ENCODE assay signal across 14 mouse cellular contexts in the genomic region with DNA sequence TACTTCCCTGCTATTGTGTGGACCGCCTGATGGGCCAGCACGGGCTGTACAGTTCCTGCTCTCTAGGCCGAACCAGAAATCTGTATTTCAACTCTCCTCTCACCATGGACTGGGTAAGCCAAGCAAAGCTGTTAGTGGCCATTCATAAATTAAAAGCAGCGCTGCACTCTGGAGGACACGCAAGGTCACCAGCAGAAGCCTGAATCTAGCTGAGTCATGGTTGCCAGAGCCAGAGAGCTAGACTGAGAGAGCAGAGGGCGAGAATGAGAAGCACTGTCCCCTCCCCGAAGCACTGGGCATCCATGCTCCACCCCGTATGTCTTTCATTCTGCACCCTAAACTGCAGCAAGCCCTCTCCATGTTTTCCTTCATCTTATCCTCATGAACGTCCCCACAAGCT. TPM values are rescaled to one million over a fixed set of nuclear protein-coding genes. Genes with fewer than 3 reads are reported as not detected.
DNase-seq lines count a peak whose midpoint lies in the region; ATAC-seq and TF ChIP-seq lines count a peak whose summit lies in the region.
"Had no signal": no experiment of that assay in that cellular context is flagged by ENCODE, and none has a peak within 500 bp of the region (broad histone marks: within the 10 kb centered on the region; RNA-seq: fewer than 3 reads in every experiment).

No protein-coding gene starts in this region.

- no peak overlapping the region for H3K9ac ChIP-seq in midbrain, embryonic 12.5 days (replicated peaks)
- H3K9ac ChIP-seq in midbrain, embryonic 11.5 days (ENCODE audit: low read length): no peak overlapping the region
- no peak overlapping the region for H3K9ac ChIP-seq in heart, postnatal 0 days (replicated peaks; ENCODE audit: low read depth, low read length)
- H3K9ac ChIP-seq in hindbrain, embryonic 16.5 days (ENCODE audit: low read depth, low read length): no peak overlapping the region
- H3K9ac ChIP-seq: forebrain, embryonic 15.5 days; intestine, embryonic 15.5 days had no signal

- H3K4me1 ChIP-seq in midbrain, embryonic 12.5 days: no peaks in the 10 kb centered on the region
- no peaks in the 10 kb centered on the region for H3K4me1 ChIP-seq in midbrain, embryonic 11.5 days (ENCODE audit: control insufficient read depth, insufficient read depth, low read length)
- no peaks in the 10 kb centered on the region for H3K4me1 ChIP-seq in heart, postnatal 0 days (ENCODE audit: control insufficient read depth, insufficient read depth)
- H3K4me1 ChIP-seq in hindbrain, embryonic 16.5 days (ENCODE audit: control insufficient read depth, insufficient read depth, low read depth, low read length): no peaks in the 10 kb centered on the region
- H3K4me1 ChIP-seq: forebrain, embryonic 15.5 days; intestine, embryonic 15.5 days had no signal

- ATAC-seq in midbrain, embryonic 12.5 days (ENCODE audit: low FRiP score, low read depth): peak; percentile 23; the same call in 1 of the 2 replicates
- no peak for ATAC-seq in midbrain, embryonic 11.5 days (ENCODE audit: low FRiP score)
- peak; percentile 75 for ATAC-seq in heart, postnatal 0 days (ENCODE audit: insufficient read depth, low read depth)
- no peak for ATAC-seq in hindbrain, embryonic 16.5 days
- ATAC-seq: activated CD4-positive, CD25-positive, alpha-beta regulatory T cell, adult 4 months; forebrain, embryonic 15.5 days; intestine, embryonic 15.5 days had no signal

- no peak for TF ChIP-seq EP300 in heart, postnatal 0 days (IDR thresholded peaks at IDR 0.05; ENCODE audit: low read depth)

- peak; percentile 75 for DNase-seq in adrenal gland, adult 2 months
- DNase-seq in adrenal gland, postnatal 4 days (ENCODE audit: low spot score in 2 of 2): no peak
- DNase-seq in midbrain, embryonic 11.5 days (ENCODE audit: low spot score, missing footprints): no peak
- peak; percentile 21 for DNase-seq in heart, postnatal 0 days (ENCODE audit: low spot score)
- DNase-seq in kidney, postnatal 4 days: peak; percentile 8 to 32
- no peak for DNase-seq in thymus, postnatal 36 days
- DNase-seq: gastrocnemius, postnatal 36 days; layer of hippocampus, postnatal 36 days had no signal

- WGBS in midbrain, embryonic 12.5 days: 62% methylated on average over 9 of the region's 9 CpGs
- WGBS in midbrain, embryonic 11.5 days: 71% methylated on average over 9 of the region's 9 CpGs
- 48% methylated on average over 9 of the region's 9 CpGs for WGBS in heart, postnatal 0 days
- 76% methylated on average over 9 of the region's 9 CpGs for WGBS in hindbrain, embryonic 16.5 days

- H3K36me3 ChIP-seq in midbrain, embryonic 12.5 days: no peaks in the 10 kb centered on the region
- no peaks in the 10 kb centered on the region for H3K36me3 ChIP-seq in midbrain, embryonic 11.5 days (ENCODE audit: control insufficient read depth, insufficient read depth, low read length)
- no peaks in the 10 kb centered on the region for H3K36me3 ChIP-seq in heart, postnatal 0 days (replicated peaks; ENCODE audit: control insufficient read depth, insufficient read depth, low read length)
- no peaks in the 10 kb centered on the region for H3K36me3 ChIP-seq in hindbrain, embryonic 16.5 days (ENCODE audit: control insufficient read depth, insufficient read depth, low read length)
- H3K36me3 ChIP-seq: forebrain, embryonic 15.5 days; hindbrain, embryonic 10.5 days; intestine, embryonic 15.5 days had no signal

- no peak overlapping the region for H3K27ac ChIP-seq in midbrain, embryonic 12.5 days (replicated peaks)
- no peak overlapping the region for H3K27ac ChIP-seq in midbrain, embryonic 11.5 days (ENCODE audit: low read depth, low read length)
- no peak overlapping the region for H3K27ac ChIP-seq in heart, postnatal 0 days (ENCODE audit: low read depth)
- H3K27ac ChIP-seq in hindbrain, embryonic 16.5 days (ENCODE audit: low read depth, low read length): no peak overlapping the region
- H3K27ac ChIP-seq: forebrain, embryonic 15.5 days; hindbrain, embryonic 10.5 days; intestine, embryonic 15.5 days had no signal

- no peaks in the 10 kb centered on the region for H3K9me3 ChIP-seq in midbrain, embryonic 12.5 days
- no peaks in the 10 kb centered on the region for H3K9me3 ChIP-seq in midbrain, embryonic 11.5 days (ENCODE audit: control insufficient read depth, low read length)
- H3K9me3 ChIP-seq in heart, postnatal 0 days (replicated peaks; ENCODE audit: control insufficient read depth, low read length): no peaks in the 10 kb centered on the region
- no peaks in the 10 kb centered on the region for H3K9me3 ChIP-seq in hindbrain, embryonic 16.5 days (ENCODE audit: control insufficient read depth, low read length)
- H3K9me3 ChIP-seq: forebrain, embryonic 15.5 days; hindbrain, embryonic 10.5 days; intestine, embryonic 15.5 days had no signal

- TF ChIP-seq CTCF in heart, postnatal 0 days (IDR thresholded peaks at IDR 0.05; ENCODE audit: low read depth): no peak

- H3K27me3 ChIP-seq in midbrain, embryonic 12.5 days: no peaks in the 10 kb centered on the region
- no peaks in the 10 kb centered on the region for H3K27me3 ChIP-seq in midbrain, embryonic 11.5 days (ENCODE audit: control insufficient read depth, insufficient read depth, low read length)
- H3K27me3 ChIP-seq in heart, postnatal 0 days (ENCODE audit: control insufficient read depth, insufficient read depth, low read length): no peaks in the 10 kb centered on the region
- no peaks in the 10 kb centered on the region for H3K27me3 ChIP-seq in hindbrain, embryonic 16.5 days (replicated peaks; ENCODE audit: control insufficient read depth, insufficient read depth, low read length)
- H3K27me3 ChIP-seq: forebrain, embryonic 15.5 days; intestine, embryonic 15.5 days had no signal

- H3K4me2 ChIP-seq in midbrain, embryonic 12.5 days (replicated peaks): no peak overlapping the region
- no peak overlapping the region for H3K4me2 ChIP-seq in midbrain, embryonic 11.5 days
- H3K4me2 ChIP-seq in heart, postnatal 0 days (ENCODE audit: low read depth, low read length): no peak overlapping the region
- H3K4me2 ChIP-seq in hindbrain, embryonic 16.5 days (ENCODE audit: low read length): no peak overlapping the region
- H3K4me2 ChIP-seq: forebrain, embryonic 15.5 days; intestine, embryonic 15.5 days had no signal

- H3K4me3 ChIP-seq in midbrain, embryonic 12.5 days: no peak overlapping the region
- no peak overlapping the region for H3K4me3 ChIP-seq in midbrain, embryonic 11.5 days (ENCODE audit: low read depth, low read length)
- H3K4me3 ChIP-seq in heart, postnatal 0 days (ENCODE audit: low read depth, low read length): no peak overlapping the region
- H3K4me3 ChIP-seq in hindbrain, embryonic 16.5 days (ENCODE audit: low read length): no peak overlapping the region
- H3K4me3 ChIP-seq: forebrain, embryonic 15.5 days; hindbrain, embryonic 10.5 days; intestine, embryonic 15.5 days had no signal

RNA-seq across cellular contexts. Expression of a gene that starts 16.3 kb away (rescaled TPM):
- total RNA-seq in adrenal gland, adult 2 months (2021): 10 to 100 TPM in 1 of 2 experiments, 1 to 10 TPM in 1; 4.6 to 25.5 TPM
- polyA plus RNA-seq in adrenal gland, adult 2 months (2012; rRNA removed): 6.7 and 11.6 TPM in 2 replicates
- 10 to 100 TPM; 34.8 to 38.3 TPM for total RNA-seq in adrenal gland, postnatal 4 days (2021)
- polyA plus RNA-seq in midbrain, embryonic 12.5 days (2016; fragmentation: Nextera tagmentation; extraction: Ambion mirVana): 63.9 and 75.9 TPM in 2 replicates
- 38.2 and 39.6 TPM in 2 replicates for polyA plus RNA-seq in midbrain, embryonic 11.5 days (2014; fragmentation: Nextera tagmentation; extraction: Ambion mirVana)
- 4.2 and 17.2 TPM in 2 replicates for total RNA-seq in heart, postnatal 0 days (2014; rRNA removed; ENCODE audit: low replicate concordance)
- polyA plus RNA-seq in heart, postnatal 0 days (2015; fragmentation: Nextera tagmentation; extraction: Ambion mirVana): 1.5 and 1.6 TPM in 2 replicates
- 24.2 and 26.1 TPM in 2 replicates for polyA plus RNA-seq in hindbrain, embryonic 16.5 days (2015; fragmentation: Nextera tagmentation; extraction: Ambion mirVana)
- polyA plus RNA-seq: activated CD4-positive, CD25-positive, alpha-beta regulatory T cell, adult 4 months had no signal

Comparison
In these comparisons a context has a peak if more than half of its experiments do, and no peak if none do; other contexts are left out.
1. DNase-seq: peak in adrenal gland, adult 2 months (single experiment), heart, postnatal 0 days (single experiment) and kidney, postnatal 4 days (2 of 2); none in adrenal gland, postnatal 4 days (0 of 2), midbrain, embryonic 11.5 days (single experiment) and thymus, postnatal 36 days (0 of 2).
2. ATAC-seq: peak in midbrain, embryonic 12.5 days (single experiment) and heart, postnatal 0 days (single experiment); none in midbrain, embryonic 11.5 days (single experiment) and hindbrain, embryonic 16.5 days (single experiment).